Mouse (Mus musculus) neutrophil, adult 5-6 weeks (primary cell): ENCODE data around the gene Gpr82. TPM values are rescaled to one million over a fixed set of nuclear protein-coding genes. Genes with fewer than 3 reads are reported as not detected.

ENCODE experiments used
- ATAC-seq: fragments of 151-379, 151-347 bp; 2 replicates; pipeline ENCODE4 v1.8.0; 2017; ENCODE audit warnings: mild to moderate bottlenecking, moderate TSS enrichment; ENCODE audit not compliant: insufficient number of reproducible peaks, poor library complexity, low FRiP score, severe bottlenecking; ENCODE audit errors: extremely low read depth
- total RNA-seq: library from RNA; stranded (forward); fragments of 200-1000 nt; gene quantifications from 2 replicates; pipeline ENCODE4 v1.2.3, GENCODE M21; 2017

Gene Gpr82
- total RNA-seq, 1 experiment from 2014 or later = 1.0 TPM

DNA sequence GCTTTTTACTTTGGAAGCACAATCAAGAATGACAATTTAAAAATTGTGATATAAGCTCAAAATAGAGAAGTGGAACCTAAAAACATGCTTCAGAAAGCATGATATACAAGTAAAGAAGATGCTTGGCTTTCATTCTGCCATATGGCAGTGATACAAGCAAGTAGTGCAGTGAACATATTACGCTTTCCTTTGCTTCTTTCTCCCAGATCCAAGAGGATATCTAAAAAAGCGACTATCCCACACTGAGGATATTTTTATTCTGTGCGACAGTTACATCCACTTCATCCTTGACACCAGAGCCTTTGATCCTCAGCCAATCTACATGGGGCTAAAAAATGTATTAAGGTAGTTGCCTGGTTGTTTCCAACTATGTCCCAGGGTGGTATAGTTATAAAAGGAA, 20.6 kb downstream of the Gpr82 start:
- no peak for ATAC-seq

GRCm38 (mm10) chrX:13686589-13686988, 25.4 kb downstream of the Gpr82 start:
- no peak for ATAC-seq

DNA sequence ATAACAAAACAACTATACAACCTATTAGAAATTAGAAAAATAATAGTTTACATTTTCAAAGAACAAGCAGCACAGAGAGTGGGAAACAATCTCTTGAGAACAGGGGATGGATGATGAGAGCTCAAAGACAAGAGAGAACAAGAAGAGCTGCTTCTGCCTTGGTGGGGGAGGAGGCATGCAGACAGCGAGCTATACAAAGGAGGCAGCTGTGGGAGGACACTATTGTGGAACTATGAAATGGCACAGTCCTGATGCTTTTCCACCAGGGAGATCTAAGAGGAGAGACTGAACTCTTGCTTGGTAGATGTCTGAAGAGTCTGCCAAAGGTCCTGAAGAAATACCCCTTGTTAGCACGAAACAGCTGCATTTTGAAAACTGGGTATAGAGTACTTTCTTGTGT, 27.2 kb downstream of the Gpr82 start:
- no peak for ATAC-seq

GRCm38 (mm10) chrX:13691865-13692264, 30.7 kb downstream of the Gpr82 start:
- no peak for ATAC-seq

- ATAC-seq = no peak
Observed at GRCm38 (mm10) chrX:13700681-13701080, 39.5 kb downstream of the Gpr82 start.

DNA sequence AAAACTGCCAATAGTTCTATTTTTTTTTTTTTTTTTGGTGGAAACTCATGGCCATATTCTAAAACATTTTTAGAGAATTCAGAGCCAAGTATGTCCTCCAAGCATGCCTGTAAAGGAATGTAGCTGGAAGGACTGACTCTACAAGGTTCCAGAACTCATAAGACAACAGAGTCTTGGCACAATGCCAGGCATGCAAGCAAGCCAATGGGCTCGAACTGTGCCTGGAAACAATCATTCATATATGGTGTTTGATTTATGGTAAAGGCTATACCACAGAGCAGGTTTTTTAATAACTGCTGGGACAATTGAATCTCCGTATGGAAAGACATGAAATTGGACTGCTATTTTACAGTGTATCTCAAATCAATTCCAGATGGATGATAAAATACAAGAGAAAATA, 43.9 kb downstream of the Gpr82 start:
- no peak for ATAC-seq

DNA sequence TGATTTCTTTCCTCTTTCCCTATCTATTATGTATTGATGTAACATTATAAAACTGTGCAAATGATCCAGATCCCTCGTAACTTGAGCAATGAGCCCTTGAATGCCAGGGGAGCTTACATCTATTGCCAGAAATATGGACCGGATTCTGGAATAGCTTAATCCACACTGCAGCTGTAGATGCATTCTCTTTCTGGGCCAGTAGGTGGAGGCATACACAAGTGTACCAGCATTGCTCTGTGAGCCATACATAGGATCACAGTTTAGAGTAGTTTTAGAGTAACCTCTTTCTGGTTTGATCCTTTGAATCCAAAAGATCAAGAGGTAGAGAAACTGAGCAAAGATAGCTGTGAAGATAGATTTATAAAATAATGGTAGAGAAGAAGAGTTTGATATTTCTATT, 49.0 kb downstream of the Gpr82 start:
- peak; percentile 51; the same call in 1 of the 2 replicates for ATAC-seq

Other genes starting within 250 kb of the Gpr82 start
- gene Nyx, start 195.3 kb upstream of the Gpr82 start, total RNA-seq = 0.35 TPM in 1 of 2 replicates, not detected in the other
- gene Gpr34, start 29.3 kb upstream of the Gpr82 start, total RNA-seq = 2.2 and 3.4 TPM in 2 replicates
- gene Cask, start 190.0 kb downstream of the Gpr82 start, total RNA-seq = 56.7 and 56.8 TPM in 2 replicates